Mouse (Mus musculus) intestine, embryonic 16.5 days (tissue): ENCODE measurements at regions not wholly inside any gene's neighbourhood (a gene's known extent, or its start where the extent isn't known, plus 50 kb on each side); places are given as distances from the start of the nearest gene placed in this dataset.
A peak's percentile ranks its signal among the peaks of the same experiment; 100 is the strongest.
"Not testable (repeated sequence)": the region's sequence is repeated elsewhere in the genome, so short reads cannot be mapped to it uniquely, and the experiment has no call there.

Experiments used
- ATAC-seq: fragments of 200-750 bp; cut with Nextera tagmentation; 2 replicates; pipeline ENCODE4 v1.8.0; 2017; ENCODE audit warnings: moderate TSS enrichment, moderate library complexity
- H3K27ac ChIP-seq: fragments of 300-500 bp; sonication (generic); 2 replicates; pipeline ENCODE4 v1.5.1; 2014; ENCODE audit warnings: mild to moderate bottlenecking, low read length
- H3K27me3 ChIP-seq: fragments of 300-500 bp; sonication (generic); replicated peaks from 2 replicates; pipeline ENCODE4 v1.6.1; 2014; ENCODE audit warnings: low read length, control low read depth, mixed read lengths; ENCODE audit not compliant: control insufficient read depth, insufficient read depth
- H3K36me3 ChIP-seq: fragments of 300-500 bp; sonication (generic); 2 replicates; pipeline ENCODE4 v1.6.1; 2014; ENCODE audit warnings: low read length, control low read depth; ENCODE audit not compliant: control insufficient read depth, insufficient read depth
- H3K4me1 ChIP-seq: fragments of 300-500 bp; sonication (generic); 2 replicates; pipeline ENCODE4 v1.6.1; 2014; ENCODE audit warnings: low read length, control low read depth, mixed read lengths; ENCODE audit not compliant: control insufficient read depth, insufficient read depth
- H3K4me2 ChIP-seq: fragments of 300-500 bp; sonication (generic); 2 replicates; pipeline ENCODE4 v1.6.1; 2014; ENCODE audit warnings: low read depth, low read length, control low read depth
- H3K4me3 ChIP-seq: fragments of 300-500 bp; sonication (generic); 2 replicates; pipeline ENCODE4 v1.5.1; 2014; ENCODE audit warnings: mild to moderate bottlenecking, low read length
- H3K9ac ChIP-seq: fragments of 300-500 bp; sonication (generic); 2 replicates; pipeline ENCODE4 v1.6.1; 2014; ENCODE audit warnings: low read depth, low read length
- H3K9me3 ChIP-seq: fragments of 300-500 bp; sonication (generic); 2 replicates; pipeline ENCODE4 v1.6.1; 2016; ENCODE audit warnings: low read length, control low read depth; ENCODE audit not compliant: control insufficient read depth
- WGBS: fragments of 180-500 bp; shearing (Covaris S2); extraction: QIAGEN DNeasy Blood & Tissue Kit; methylation state at CpG from one replicate; pipeline ENCODE4 v1.1.7; 2014; 5-methylcytosine and 5-hydroxymethylcytosine counted together

DNA sequence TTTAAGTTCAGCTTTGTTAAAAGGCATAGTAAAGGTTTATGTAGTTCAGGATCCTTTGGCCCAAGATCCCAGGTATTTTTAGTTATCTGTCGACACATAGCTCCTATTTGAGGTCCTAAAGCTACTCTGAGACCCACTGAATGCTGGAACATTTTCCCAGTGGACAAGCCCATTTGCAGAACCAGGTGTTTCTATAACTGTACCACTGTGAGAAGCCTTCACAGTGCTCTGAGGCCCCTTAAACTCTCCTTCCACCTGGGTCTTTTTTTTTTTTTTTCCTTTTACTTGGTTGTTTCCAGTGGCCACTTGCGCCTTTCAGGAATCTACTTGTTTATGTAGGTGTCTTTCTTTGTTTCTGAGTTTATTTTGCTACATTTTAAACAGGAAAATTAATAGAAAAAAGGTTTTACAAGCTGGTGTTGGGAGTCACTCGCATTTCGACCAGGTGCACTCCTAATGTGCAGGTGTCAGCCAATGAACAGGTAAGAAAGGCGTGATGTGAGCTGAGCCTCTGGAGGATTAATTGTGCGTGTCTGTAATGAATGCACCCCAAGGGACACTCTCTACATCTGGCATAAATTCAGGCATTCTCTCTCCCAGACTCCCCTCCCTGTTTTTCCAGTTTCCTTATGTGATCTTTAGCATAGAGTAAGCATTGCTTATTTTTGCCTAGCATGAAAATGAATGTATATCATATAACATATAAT is 310.3 kb upstream of the Hand2 start:
- H3K9ac ChIP-seq, result no peak overlapping the region
- no peaks in the 10 kb centered on the region for H3K4me1 ChIP-seq
- no peaks in the 10 kb centered on the region for H3K36me3 ChIP-seq
- no peak overlapping the region for H3K4me3 ChIP-seq
- H3K27ac ChIP-seq, result no peak overlapping the region
- H3K9me3 ChIP-seq, result no peaks in the 10 kb centered on the region
- no peak for ATAC-seq
- no peaks in the 10 kb centered on the region for H3K27me3 ChIP-seq
- no peak overlapping the region for H3K4me2 ChIP-seq
- 77% methylated on average over 6 of the region's 6 CpGs for WGBS

- no peak overlapping the region for H3K9ac ChIP-seq
- H3K4me2 ChIP-seq, result no peak overlapping the region
- no peaks in the 10 kb centered on the region for H3K4me1 ChIP-seq
- H3K9me3 ChIP-seq, result no peaks in the 10 kb centered on the region
- no peak overlapping the region for H3K27ac ChIP-seq
- H3K27me3 ChIP-seq, result no peaks in the 10 kb centered on the region
- ATAC-seq, result no peak
- H3K4me3 ChIP-seq, result no peak overlapping the region
- no peaks in the 10 kb centered on the region for H3K36me3 ChIP-seq
- 75% methylated on average over 3 of the region's 3 CpGs for WGBS
These were observed 306.9 kb upstream of the Hand2 start for GRCm38 (mm10) chr8:57013813-57014320.

DNA sequence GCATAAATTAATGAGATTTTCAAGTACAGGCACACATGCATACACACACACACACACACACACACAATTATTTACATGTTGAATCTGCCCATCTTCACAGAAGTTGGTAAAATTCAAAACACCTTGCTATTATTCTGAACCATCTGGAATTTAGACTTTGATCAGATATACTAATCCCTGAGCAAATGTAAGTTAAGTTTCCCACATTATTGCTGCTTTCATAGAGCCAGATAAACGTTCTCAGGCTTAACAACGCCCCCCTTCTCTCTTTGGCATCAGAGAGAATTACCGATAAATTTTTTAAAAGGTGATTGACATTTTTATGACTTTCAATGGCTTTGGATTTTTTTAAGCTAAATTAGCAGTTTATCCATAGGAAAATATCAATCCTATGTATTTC is 304.5 kb upstream of the Hand2 start:
- 0 out of 2 replicates have a peak, but pooled peaks have one; percentile 52 for ATAC-seq
- no peak overlapping the region for H3K4me3 ChIP-seq
- H3K4me1 ChIP-seq, result no peaks in the 10 kb centered on the region
- no peaks in the 10 kb centered on the region for H3K9me3 ChIP-seq
- WGBS, result 51% methylated on average over 3 of the region's 3 CpGs
- no peak overlapping the region for H3K27ac ChIP-seq
- H3K27me3 ChIP-seq, result no peaks in the 10 kb centered on the region
- H3K4me2 ChIP-seq, result no peak overlapping the region
- H3K9ac ChIP-seq, result no peak overlapping the region
- H3K36me3 ChIP-seq, result no peaks in the 10 kb centered on the region

- not testable (repeated sequence) for H3K36me3 ChIP-seq, H3K4me2 ChIP-seq, H3K4me1 ChIP-seq, H3K27me3 ChIP-seq, ATAC-seq, H3K27ac ChIP-seq, H3K9me3 ChIP-seq, H3K4me3 ChIP-seq, H3K9ac ChIP-seq
- 91% methylated on average over 1 of the region's 1 CpGs for WGBS
These were observed 292.7 kb upstream of the Hand2 start for GRCm38 (mm10) chr8:57028096-57028495.

DNA sequence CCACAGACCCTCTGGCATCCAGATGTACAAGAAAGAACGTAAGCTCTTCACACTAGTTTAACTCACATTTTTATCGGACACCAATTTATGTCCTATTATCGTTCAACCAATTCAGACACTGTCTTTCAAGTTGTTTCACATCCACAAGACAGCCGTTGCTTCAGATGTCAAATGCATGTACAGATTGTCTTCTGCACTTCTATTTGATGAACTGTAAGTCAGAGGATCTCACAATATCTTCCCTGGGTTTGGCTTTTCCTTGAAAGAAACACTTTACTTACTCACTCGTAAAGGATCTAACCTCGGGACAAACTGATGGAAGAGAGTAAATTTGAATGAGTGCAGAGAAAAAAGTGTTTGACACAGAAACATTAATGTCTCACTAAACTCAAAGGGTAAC is 272.3 kb upstream of the Hand2 start:
- Histone ChIP-seq H3K9me3 (no peaks in the 10 kb centered on the region), H3K27me3 (no peaks in the 10 kb centered on the region), H3K4me1 (no peaks in the 10 kb centered on the region), H3K36me3 (no peaks in the 10 kb centered on the region), H3K9ac (no peak overlapping the region), H3K4me2 (no peak overlapping the region), H3K4me3 (no peak overlapping the region), H3K27ac (no peak overlapping the region)
- no peak for ATAC-seq
- whole genome bisulfite sequencing, result 87% methylated on average over 6 of the region's 6 CpGs

- Histone ChIP-seq H3K9me3 (no peaks in the 10 kb centered on the region), H3K36me3 (no peaks in the 10 kb centered on the region), H3K4me1 (no peaks in the 10 kb centered on the region), H3K4me3 (no peak overlapping the region), H3K27ac (no peak overlapping the region), H3K4me2 (no peak overlapping the region), H3K9ac (no peak overlapping the region), H3K27me3 (no peaks in the 10 kb centered on the region)
- WGBS, result 79% methylated on average over 3 of the region's 3 CpGs
- ATAC-seq, result no peak
These were observed 271.9 kb upstream of the Hand2 start for GRCm38 (mm10) chr8:57048909-57049308.

DNA sequence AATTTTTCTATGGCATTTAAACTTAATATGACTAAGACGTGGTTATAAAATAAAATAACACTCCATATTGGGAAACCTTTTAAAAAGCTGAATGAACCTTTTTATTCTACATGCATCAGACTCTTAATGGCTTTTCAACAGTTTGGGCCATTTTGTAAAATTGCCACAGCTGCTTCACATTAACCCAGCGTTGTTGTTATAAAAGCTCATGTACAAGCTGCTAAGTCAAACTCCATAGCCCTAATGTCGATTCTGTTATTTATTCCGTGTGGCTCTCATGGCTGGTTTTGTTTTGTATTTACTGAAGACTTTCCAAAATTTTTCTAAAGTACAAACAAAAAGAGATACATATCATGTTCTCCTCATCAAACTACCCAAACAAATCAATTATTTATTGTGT is 268.1 kb upstream of the Hand2 start:
- Histone ChIP-seq H3K36me3 (no peaks in the 10 kb centered on the region), H3K4me2 (no peak overlapping the region), H3K4me1 (no peaks in the 10 kb centered on the region), H3K27me3 (no peaks in the 10 kb centered on the region), H3K9ac (no peak overlapping the region), H3K4me3 (no peak overlapping the region), H3K27ac (no peak overlapping the region), H3K9me3 (no peaks in the 10 kb centered on the region)
- WGBS, result 63% methylated on average over 4 of the region's 4 CpGs
- ATAC-seq, result no peak

GRCm38 (mm10) chr8:57076995-57077394 is 243.8 kb upstream of the Hand2 start:
- 89% methylated on average over 8 of the region's 8 CpGs for WGBS

GRCm38 (mm10) chr8:57086811-57087210 is 234.0 kb upstream of the Hand2 start:
- no peak overlapping the region for H3K4me2 ChIP-seq
- H3K9me3 ChIP-seq, result no peaks in the 10 kb centered on the region
- H3K4me3 ChIP-seq, result no peak overlapping the region
- H3K4me1 ChIP-seq, result no peaks in the 10 kb centered on the region
- no peaks in the 10 kb centered on the region for H3K27me3 ChIP-seq
- no peak overlapping the region for H3K27ac ChIP-seq
- ATAC-seq, result no peak
- 64% methylated on average over 3 of the region's 3 CpGs for WGBS
- H3K9ac ChIP-seq, result no peak overlapping the region
- no peaks in the 10 kb centered on the region for H3K36me3 ChIP-seq

More at GRCm38 (mm10) chr8:57076995-57077394, 243.8 kb upstream of the Hand2 start:
- H3K27me3 ChIP-seq, result no peaks in the 10 kb centered on the region
- no peak for ATAC-seq
- no peak overlapping the region for H3K4me3 ChIP-seq
- H3K4me2 ChIP-seq, result no peak overlapping the region
- no peaks in the 10 kb centered on the region for H3K9me3 ChIP-seq
- no peaks in the 10 kb centered on the region for H3K36me3 ChIP-seq
- no peak overlapping the region for H3K9ac ChIP-seq
- no peak overlapping the region for H3K27ac ChIP-seq
- no peaks in the 10 kb centered on the region for H3K4me1 ChIP-seq

GRCm38 (mm10) chr8:57092403-57092802 is 228.4 kb upstream of the Hand2 start:
- Histone ChIP-seq H3K4me3 (no peak overlapping the region), H3K4me1 (no peaks in the 10 kb centered on the region), H3K27ac (no peak overlapping the region), H3K9me3 (no peaks in the 10 kb centered on the region), H3K27me3 (no peaks in the 10 kb centered on the region), H3K4me2 (no peak overlapping the region), H3K9ac (no peak overlapping the region), H3K36me3 (no peaks in the 10 kb centered on the region)
- 93% methylated on average over 4 of the region's 4 CpGs for WGBS
- ATAC-seq, result no peak
